Mouse (Mus musculus) forelimb bud, embryonic 11.5 days (tissue): ENCODE measurements around the gene Zfp969.
"Not testable (repeated sequence)": the region's sequence is repeated elsewhere in the genome, so short reads cannot be mapped to it uniquely, and the experiment has no call there.

ENCODE experiments used
- DNase-seq: peaks from one replicate; pipeline ENCODE4 v3.0.0-alpha.2; 2012; ENCODE audit warnings: low read depth, low spot score

The Zfp969 gene

GRCm38 (mm10) chr2:175703546-175703945, at the start of gene Zfp969:
Gene Zfp969 (minus strand): TSS chr2:175703646.
- not testable (repeated sequence) for DNase-seq

- DNase-seq: not testable (repeated sequence)
Observed at GRCm38 (mm10) chr2:175741237-175741636, 37.8 kb upstream of the Zfp969 start, which contains the start of gene Gm2007. Gene Gm2007 (plus strand): TSS chr2:175741537.

- not testable (repeated sequence) for DNase-seq
Observed at GRCm38 (mm10) chr2:175643678-175644077, 59.8 kb downstream of the Zfp969 start, which contains the start of gene Gm11007. Gene Gm11007 (plus strand): TSS chr2:175643978.
